Mouse (Mus musculus) heart, embryonic 14.5 days (tissue): ENCODE results near the gene Rtbdn. TPM values are rescaled to one million over a fixed set of nuclear protein-coding genes. Genes with fewer than 3 reads are reported as not detected.
A peak's percentile ranks its signal among the peaks of the same experiment; 100 is the strongest.

Experiments
- ATAC-seq: fragments of 200-750 bp; cut with Nextera tagmentation; 2 replicates; pipeline ENCODE4 v1.8.0; 2017; ENCODE audit warnings: low read depth, moderate TSS enrichment; ENCODE audit not compliant: insufficient number of reproducible peaks, insufficient read depth, low FRiP score
- H3K27ac ChIP-seq, 2 experiments: fragments of 200-500 bp in 1 of 2; fragments of 300-500 bp in 1 of 2; sonication (generic) in 1 of 2; replicated peaks in 1 of 2; 2 replicates each; pipeline ENCODE4 v1.5.1; 2012 to 2014; ENCODE audit warnings: low read depth in 2 of 2, low read length in 2 of 2, control low read depth in 1 of 2, mild to moderate bottlenecking in 1 of 2, mixed read lengths in 1 of 2; ENCODE audit not compliant: control insufficient read depth in 1 of 2, insufficient read depth in 1 of 2
- H3K27me3 ChIP-seq: fragments of 300-500 bp; sonication (generic); 2 replicates; pipeline ENCODE4 v1.6.1; 2014; ENCODE audit warnings: mild to moderate bottlenecking, low read length, control low read depth; ENCODE audit not compliant: control insufficient read depth, insufficient read depth
- H3K36me3 ChIP-seq: fragments of 300-500 bp; sonication (generic); 2 replicates; pipeline ENCODE4 v1.6.1; 2014; ENCODE audit warnings: mild to moderate bottlenecking, control low read depth, low read length, mixed read lengths; ENCODE audit not compliant: control insufficient read depth, insufficient read depth
- H3K4me1 ChIP-seq, 2 experiments: fragments of 200-500 bp in 1 of 2; fragments of 300-500 bp in 1 of 2; sonication (generic) in 1 of 2; 2 replicates each; pipeline ENCODE4 v1.6.1; 2012 to 2014; ENCODE audit warnings: low read length in 2 of 2, control low read depth in 1 of 2, mixed read lengths in 1 of 2; ENCODE audit not compliant: control insufficient read depth in 2 of 2, insufficient read depth in 2 of 2
- H3K4me2 ChIP-seq: fragments of 300-500 bp; sonication (generic); 2 replicates; pipeline ENCODE4 v1.6.1; 2014; ENCODE audit warnings: mild to moderate bottlenecking, low read length
- H3K4me3 ChIP-seq, 2 experiments: fragments of 200-500 bp in 1 of 2; fragments of 300-500 bp in 1 of 2; sonication (generic) in 1 of 2; 2 replicates each; pipeline ENCODE4 v1.5.1; 2012 to 2014; ENCODE audit warnings: low read length in 2 of 2, mild to moderate bottlenecking in 2 of 2, control low read depth in 1 of 2, low read depth in 1 of 2, moderate library complexity in 1 of 2; ENCODE audit not compliant: control insufficient read depth in 1 of 2, insufficient read depth in 1 of 2
- H3K9ac ChIP-seq: fragments of 300-500 bp; sonication (generic); 2 replicates; pipeline ENCODE4 v1.6.1; 2014; ENCODE audit warnings: mild to moderate bottlenecking, low read length
- H3K9me3 ChIP-seq: fragments of 300-500 bp; sonication (generic); 2 replicates; pipeline ENCODE4 v1.6.1; 2016; ENCODE audit warnings: low read length, control low read depth; ENCODE audit not compliant: control insufficient read depth
- WGBS: fragments of 180-500 bp; shearing (Covaris S2); extraction: QIAGEN DNeasy Blood & Tissue Kit; methylation state at CpG from one replicate; pipeline ENCODE4 v1.1.7; 2014; 5-methylcytosine and 5-hydroxymethylcytosine counted together
- polyA plus RNA-seq: library from polyadenylated mRNA; unstranded; fragments of >200 nt; fragmentation: Nextera tagmentation; extraction: Ambion mirVana; gene quantifications from 2 replicates; pipeline ENCODE4 v1.2.1, GENCODE M21; 2014

Rtbdn gene
- polyA plus RNA-seq, 1 experiment from 2014 or later, result 0.12 TPM

DNA sequence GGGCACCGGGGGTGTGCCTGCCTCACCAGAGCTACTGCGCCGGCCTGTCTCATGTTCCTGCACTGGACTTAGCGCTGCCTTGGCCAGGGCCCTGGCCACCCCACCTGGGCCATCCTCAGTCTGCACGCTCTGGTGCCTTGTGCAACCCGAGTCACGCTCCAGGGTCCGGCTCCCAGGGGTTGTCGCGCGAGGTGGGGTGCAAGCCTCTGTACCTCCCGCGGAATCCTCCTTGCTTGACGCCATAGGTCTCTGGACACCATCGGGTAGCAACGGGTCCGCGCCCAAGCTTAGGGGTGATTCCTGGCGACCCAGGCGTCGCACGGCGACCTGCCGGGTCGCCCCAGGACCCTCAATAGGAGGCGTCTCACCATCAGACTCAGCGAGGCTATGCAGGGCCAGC, 34.4 kb upstream of the Rtbdn start:
- WGBS, result 15% methylated on average over 27 of the region's 27 CpGs
- Histone ChIP-seq H3K9me3 (peaks cover 5% of the 10 kb centered on the region), H3K27ac (no peak overlapping the region), H3K36me3 (no peaks in the 10 kb centered on the region), H3K4me2 (peak overlapping the region; percentile 87), H3K4me3 (peak overlapping the region; percentile 45 to 49; a peak in 3 of 4 replicates), H3K27me3 (peaks cover 67% of the 10 kb centered on the region), H3K9ac (peak overlapping the region; percentile 52), H3K4me1 (peaks cover 4 to 11% of the 10 kb centered on the region in 2 experiments; a peak in 2 of 4 replicates)
- ATAC-seq, result no peak

DNA sequence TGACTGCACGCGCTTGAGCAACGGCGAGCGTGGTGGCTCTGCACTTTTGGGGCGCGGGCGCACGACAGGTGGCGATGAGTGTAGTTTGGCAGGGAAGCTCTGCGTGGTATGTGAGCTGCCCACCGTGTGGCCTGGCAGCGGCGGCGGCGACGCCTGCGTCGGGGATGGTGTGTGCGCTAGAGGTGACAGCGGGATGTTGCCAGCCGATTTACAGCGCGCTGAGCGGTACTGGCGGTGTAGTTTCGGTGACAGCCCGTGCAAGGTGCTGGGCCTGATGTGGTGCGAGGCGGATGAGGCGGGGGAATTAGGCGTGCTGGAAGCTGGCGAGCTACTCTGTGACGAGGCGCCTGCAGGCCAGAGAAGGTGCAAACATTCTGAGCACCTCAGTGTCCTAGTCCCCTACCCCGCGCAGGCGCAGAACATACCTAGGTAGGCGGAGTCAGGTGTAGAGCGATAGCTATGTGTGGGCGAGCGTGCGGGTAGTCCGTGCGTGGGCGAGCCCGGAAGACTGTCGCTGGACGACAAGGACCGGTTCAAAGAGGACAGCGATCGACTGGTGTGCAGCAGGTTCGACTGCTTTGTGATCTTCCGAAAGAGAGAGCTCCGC, 33.8 kb upstream of the Rtbdn start:
- no peak overlapping the region for H3K27ac ChIP-seq
- no peaks in the 10 kb centered on the region for H3K36me3 ChIP-seq

DNA sequence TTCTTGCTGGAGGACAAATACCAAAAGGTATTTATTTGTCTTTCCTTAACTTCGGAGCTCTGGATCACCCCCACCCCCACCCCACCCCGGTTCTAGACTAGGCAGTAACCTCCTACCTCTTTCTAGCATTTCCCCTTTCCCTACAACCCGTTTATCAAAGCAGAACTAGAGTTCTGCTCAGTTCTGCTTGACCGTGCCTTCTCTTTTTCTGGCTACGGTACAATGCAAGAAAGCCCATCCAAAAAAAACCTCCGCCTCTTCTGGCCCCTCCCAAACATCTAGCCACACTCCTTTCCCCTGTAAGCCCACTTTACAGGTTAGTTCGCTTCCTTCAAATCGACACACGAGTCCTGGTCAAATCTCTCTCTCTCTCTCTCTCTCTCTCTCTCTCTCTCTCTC, 33.3 kb upstream of the Rtbdn start:
- H3K9ac ChIP-seq, result peak overlapping the region; percentile 52
- H3K4me2 ChIP-seq, result peak overlapping the region; percentile 87
- peaks cover 5% of the 10 kb centered on the region for H3K9me3 ChIP-seq
- 11% methylated on average over 9 of the region's 9 CpGs for WGBS
- H3K4me1 ChIP-seq, result peaks cover 2 to 11% of the 10 kb centered on the region in 2 experiments; a peak in 2 of 4 replicates
- no peak for ATAC-seq
- no peaks in the 10 kb centered on the region for H3K36me3 ChIP-seq
- no peak overlapping the region for H3K27ac ChIP-seq
- H3K4me3 ChIP-seq, result peak overlapping the region; percentile 45 to 49
- peaks cover 76% of the 10 kb centered on the region for H3K27me3 ChIP-seq

More for the DNA sequence above, 33.8 kb upstream of the Rtbdn start:
- peak; percentile 55; the same call in 1 of the 2 replicates for ATAC-seq
- 2% methylated on average over 55 of the region's 55 CpGs for WGBS
- Histone ChIP-seq H3K27me3 (peaks cover 71% of the 10 kb centered on the region), H3K4me2 (peak overlapping the region; percentile 87), H3K4me1 (peaks cover 3 to 11% of the 10 kb centered on the region in 2 experiments; a peak in 2 of 4 replicates), H3K4me3 (peak overlapping the region; percentile 45 to 49), H3K9me3 (peaks cover 5% of the 10 kb centered on the region), H3K9ac (peak overlapping the region; percentile 52)

DNA sequence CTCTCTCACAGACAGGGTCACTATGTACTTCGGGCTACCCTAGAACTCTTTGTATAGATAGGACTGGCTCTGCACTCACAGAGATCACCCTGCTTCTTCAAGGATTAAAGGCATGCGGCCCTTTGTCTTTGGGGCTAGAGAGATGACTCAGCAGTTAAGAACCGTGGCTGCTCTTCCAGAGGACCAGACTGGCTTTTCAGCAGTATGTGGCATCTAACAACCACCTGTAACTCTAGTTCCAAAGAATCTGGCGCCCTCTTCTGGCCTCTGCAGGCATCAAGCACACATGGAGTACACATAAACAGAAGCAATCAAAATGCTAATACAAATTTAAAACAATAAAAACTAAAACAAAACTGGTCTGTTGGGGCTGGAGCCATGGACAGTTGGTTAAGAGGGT, 32.8 kb upstream of the Rtbdn start:
- Histone ChIP-seq H3K27me3 (peaks cover 80% of the 10 kb centered on the region), H3K9me3 (peaks cover 5% of the 10 kb centered on the region), H3K36me3 (no peaks in the 10 kb centered on the region), H3K9ac (no peak overlapping the region), H3K27ac (no peak overlapping the region), H3K4me3 (peak overlapping the region in 1 of 2 experiments; percentile 45; a peak in 1 of 4 replicates), H3K4me1 (peaks cover under 1 to 8% of the 10 kb centered on the region in 2 experiments; a peak in 2 of 4 replicates), H3K4me2 (no peak overlapping the region)
- ATAC-seq, result no peak
- 33% methylated on average over 4 of the region's 4 CpGs for WGBS

DNA sequence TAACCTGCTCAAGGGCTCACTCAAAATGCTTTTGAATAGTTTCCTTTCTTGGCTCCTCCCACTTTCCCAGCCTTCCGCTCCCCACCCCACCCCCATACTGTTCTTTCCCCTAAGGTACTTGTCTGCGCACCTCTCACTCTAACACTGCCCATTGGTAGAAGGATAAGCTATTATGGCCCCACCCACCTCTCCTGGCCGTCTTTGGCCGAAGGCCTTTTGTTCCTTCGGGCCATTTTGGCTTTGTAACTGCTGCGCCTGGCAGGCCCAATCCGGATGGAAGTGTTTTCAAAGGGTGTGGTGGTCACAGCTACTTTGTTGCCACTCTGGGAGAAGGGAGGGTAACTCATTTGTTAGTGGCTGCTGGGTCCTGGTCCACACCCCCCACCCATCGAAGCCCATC, 31.5 kb upstream of the Rtbdn start:
- Histone ChIP-seq H3K4me1 (peaks cover 0 to 6% of the 10 kb centered on the region in 2 experiments; a peak in 2 of 4 replicates), H3K4me3 (no peak overlapping the region), H3K27me3 (peaks cover 74% of the 10 kb centered on the region), H3K36me3 (no peaks in the 10 kb centered on the region), H3K4me2 (no peak overlapping the region), H3K27ac (no peak overlapping the region), H3K9me3 (peaks cover 5% of the 10 kb centered on the region), H3K9ac (no peak overlapping the region)
- 85% methylated on average over 8 of the region's 8 CpGs for WGBS
- ATAC-seq, result no peak

DNA sequence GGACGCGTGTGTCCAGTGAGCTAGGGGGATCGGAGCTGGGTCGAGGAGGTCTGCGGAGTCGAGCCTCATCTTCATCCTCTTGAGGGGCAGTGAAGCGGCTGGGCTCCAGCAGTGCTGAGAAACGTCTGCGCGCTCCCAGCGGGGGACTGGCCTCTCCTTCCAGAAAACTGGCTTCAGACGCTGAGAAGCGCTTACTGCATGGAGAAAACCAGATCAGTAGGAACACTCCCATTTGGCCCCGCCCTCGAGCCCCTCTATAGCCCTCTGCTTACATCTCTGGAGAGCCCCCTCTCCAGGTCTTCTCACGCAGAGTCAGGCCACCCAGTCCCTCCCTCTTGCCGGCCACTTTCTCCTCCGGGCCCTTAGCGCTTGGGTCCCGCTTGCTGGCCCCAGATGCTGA, 29.0 kb upstream of the Rtbdn start:
- no peak for ATAC-seq
- Histone ChIP-seq H3K27me3 (peaks cover 49% of the 10 kb centered on the region), H3K4me3 (no peak overlapping the region), H3K9me3 (peaks cover 5% of the 10 kb centered on the region), H3K4me1 (peaks cover 0 to 5% of the 10 kb centered on the region in 2 experiments; a peak in 2 of 4 replicates), H3K4me2 (no peak overlapping the region), H3K36me3 (no peaks in the 10 kb centered on the region), H3K27ac (no peak overlapping the region), H3K9ac (no peak overlapping the region)
- 21% methylated on average over 20 of the region's 20 CpGs for WGBS

DNA sequence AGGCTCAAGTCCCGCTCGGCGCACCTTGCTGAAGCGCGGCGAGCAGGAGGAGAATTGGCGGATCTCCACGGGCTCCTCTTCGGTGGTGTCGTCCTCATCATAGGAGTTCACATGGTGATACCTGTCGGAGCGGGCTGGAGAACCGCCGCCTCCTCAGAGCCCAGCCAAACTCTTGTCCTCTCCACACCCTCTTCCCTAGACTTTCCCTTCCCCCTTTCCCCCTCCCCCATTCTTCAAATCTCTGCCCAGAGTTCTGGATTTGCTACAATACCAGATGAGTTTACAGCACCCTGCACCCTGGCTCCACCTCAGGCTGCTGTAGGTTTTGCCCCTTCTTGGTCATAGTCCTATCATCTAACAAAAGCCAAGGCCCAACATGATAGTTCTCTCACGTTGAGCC, 28.1 kb upstream of the Rtbdn start:
- Histone ChIP-seq H3K4me3 (no peak overlapping the region), H3K9me3 (peaks cover 5% of the 10 kb centered on the region), H3K36me3 (no peaks in the 10 kb centered on the region), H3K4me2 (no peak overlapping the region), H3K4me1 (peaks cover 0 to 3% of the 10 kb centered on the region in 2 experiments; a peak in 1 of 4 replicates), H3K9ac (no peak overlapping the region), H3K27ac (no peak overlapping the region), H3K27me3 (peaks cover 44% of the 10 kb centered on the region)
- WGBS, result 82% methylated on average over 15 of the region's 15 CpGs
- ATAC-seq, result no peak
